Mouse (Mus musculus) heart, adult 2 months (tissue): ENCODE measurements around the gene Dmpk. TPM values are rescaled to one million over a fixed set of nuclear protein-coding genes. Genes with fewer than 3 reads are reported as not detected.

Experiments
- DNase-seq, 2 experiments: peaks; one replicate each; pipeline ENCODE4 v3.0.0; 2021
- H3K27ac ChIP-seq: fragments of 200-600 bp; 2 replicates; pipeline ENCODE4 v1.8.1; 2022
- H3K27me3 ChIP-seq: fragments of 200-500 bp; 2 replicates; pipeline ENCODE4 v1.6.1; 2012; ENCODE audit warnings: mild to moderate bottlenecking, low read length, inconsistent platforms, mixed read lengths; ENCODE audit not compliant: control insufficient read depth, insufficient read depth
- H3K36me3 ChIP-seq: fragments of 200-500 bp; 2 replicates; pipeline ENCODE4 v1.6.1; 2012; ENCODE audit warnings: low read length, inconsistent platforms; ENCODE audit not compliant: control insufficient read depth, insufficient read depth
- H3K4me1 ChIP-seq: fragments of 200-500 bp; 2 replicates; pipeline ENCODE4 v1.6.1; 2011; ENCODE audit warnings: low read length; ENCODE audit not compliant: control insufficient read depth, insufficient read depth
- H3K4me3 ChIP-seq: fragments of 200-600 bp; 2 replicates; pipeline ENCODE4 v1.8.1; 2022
- H3K79me2 ChIP-seq: fragments of 200-500 bp; replicated peaks from 2 replicates; pipeline ENCODE4 v1.6.1; 2012; ENCODE audit warnings: mild to moderate bottlenecking, inconsistent platforms, low read length, moderate library complexity, mixed read lengths; ENCODE audit not compliant: control insufficient read depth, insufficient read depth
- H3K9ac ChIP-seq: fragments of 200-500 bp; 2 replicates; pipeline ENCODE4 v1.6.1; 2012; ENCODE audit warnings: low read depth, mild to moderate bottlenecking, control low read depth, inconsistent platforms, low read length, mixed read lengths
- CTCF ChIP-seq: fragments of 200-600 bp; IDR thresholded peaks from 2 replicates; pipeline ENCODE4 v1.8.1; 2022; ENCODE audit warnings: antibody characterized with exemption, mild to moderate bottlenecking, moderate library complexity
- EP300 ChIP-seq: fragments of 200-500 bp; IDR thresholded peaks from 2 replicates; pipeline ENCODE4 v1.6.1; 2011; ENCODE audit warnings: low read depth, low read length, control low read depth; ENCODE audit not compliant: insufficient read depth
- POLR2A ChIP-seq: fragments of 200-500 bp; IDR thresholded peaks from 2 replicates; pipeline ENCODE4 v1.6.1; 2011; ENCODE audit warnings: mild to moderate bottlenecking, low read depth, low read length, control low read depth; ENCODE audit not compliant: insufficient read depth
- WGBS: fragments of 180-500 bp; shearing (Covaris S2); methylation state at CpG from one replicate; pipeline ENCODE4 v1.1.7; 2018; 5-methylcytosine and 5-hydroxymethylcytosine counted together
- intact Hi-C: fragments of 180-260 bp; cut with DNase I; formaldehyde crosslinking; loops from one replicate; pipeline ENCODE4 v1.15.1; 2025
- polyA plus RNA-seq: library from polyadenylated mRNA; depleted of rRNA; stranded (reverse); fragments of >200 nt; gene quantifications from 2 replicates; pipeline ENCODE4 v1.2.3, GENCODE M21; 2012
- total RNA-seq, 2 experiments: library from RNA; stranded (reverse); gene quantifications; 2 replicates each; pipeline ENCODE4 v1.2.3; 2021

Dmpk gene
- total and polyA plus RNA-seq, 3 experiments = 482 to 1,460 (median 516) TPM

- peaks cover 3% of the 10 kb centered on the region for H3K4me1 ChIP-seq
- H3K4me3 ChIP-seq = no peak overlapping the region
- TF ChIP-seq POLR2A (peak; percentile 44; the same call in 1 of the 2 replicates), EP300 (no peak)
- peak; percentile 73 to 81 for DNase-seq
- intact Hi-C loops = loop anchor here (1.0 kb wide), 1 partner anchor 24 kb away; no protein-coding TSS in a partner anchor
- H3K27ac ChIP-seq = peak overlapping the region; percentile 96; the same call in 1 of the 2 replicates
- H3K36me3 ChIP-seq = no peaks in the 10 kb centered on the region; the same call in 1 of the 2 replicates
- 29% methylated on average over 38 of the region's 38 CpGs for WGBS
- no peaks in the 10 kb centered on the region for H3K27me3 ChIP-seq
- no peaks in the 10 kb centered on the region for H3K79me2 ChIP-seq
- H3K9ac ChIP-seq = peak overlapping the region; percentile 44
Observed at GRCm38 (mm10) chr7:19092381-19093173, 8.9 kb downstream of the Dmpk start.

- H3K4me3 ChIP-seq = peak overlapping the region; percentile 85
- peaks cover 6% of the 10 kb centered on the region for H3K4me1 ChIP-seq
- peak overlapping the region; percentile 18 for H3K9ac ChIP-seq
- WGBS = 2% methylated on average over 11 of the region's 15 CpGs
- no peaks in the 10 kb centered on the region; the same call in 1 of the 2 replicates for H3K36me3 ChIP-seq
- H3K27ac ChIP-seq = peak overlapping the region; percentile 96
- H3K79me2 ChIP-seq = no peaks in the 10 kb centered on the region
- DNase-seq = peak; percentile 89 to 92
- TF ChIP-seq CTCF = peak; percentile 83
- TF ChIP-seq POLR2A = no peak
- TF ChIP-seq EP300 = 0 out of 2 replicates have a peak, but pooled peaks have one; percentile 15
- intact Hi-C loops = loop anchor here (1.0 kb wide), 1 partner anchor 25 kb away; no protein-coding TSS in a partner anchor
- H3K27me3 ChIP-seq = no peaks in the 10 kb centered on the region
Observed at GRCm38 (mm10) chr7:19093174-19093521, 9.5 kb downstream of the Dmpk start.

- H3K79me2 ChIP-seq = no peaks in the 10 kb centered on the region
- peak; percentile 96 to 98 for DNase-seq
- TF ChIP-seq EP300 = peak; percentile 66; the same call in 1 of the 2 replicates
- no peak for TF ChIP-seq CTCF
- TF ChIP-seq POLR2A = peak; percentile 83
- intact Hi-C loops = loop anchor here (1.0 kb wide), 1 partner anchor 25 kb away; no protein-coding TSS in a partner anchor
- WGBS = under 1% methylated on average over 45 of the region's 45 CpGs
- peak overlapping the region; percentile 89 for H3K9ac ChIP-seq
- H3K4me3 ChIP-seq = peak overlapping the region; percentile 85
- peak overlapping the region; percentile 96 for H3K27ac ChIP-seq
- H3K36me3 ChIP-seq = no peaks in the 10 kb centered on the region; the same call in 1 of the 2 replicates
- peaks cover 6% of the 10 kb centered on the region for H3K4me1 ChIP-seq
- H3K27me3 ChIP-seq = no peaks in the 10 kb centered on the region
Observed at GRCm38 (mm10) chr7:19093537-19094385, 10.1 kb downstream of the Dmpk start.

GRCm38 (mm10) chr7:19094471-19094825, 10.8 kb downstream of the Dmpk start, which contains the start of gene Six5:
Gene Six5, plus strand, starts transcription at chr7:19094594.
- peak in 1 of 2 experiments; percentile 73 for DNase-seq
- Histone ChIP-seq H3K27me3 (no peaks in the 10 kb centered on the region), H3K27ac (peak within 1 kb of the TSS; percentile 96), H3K4me1 (peaks cover 6% of the 10 kb centered on the region), H3K36me3 (no peaks in the 10 kb centered on the region; the same call in 1 of the 2 replicates), H3K4me3 (peak within 1 kb of the TSS; percentile 85), H3K9ac (peak within 1 kb of the TSS; percentile 89), H3K79me2 (no peaks in the 10 kb centered on the region)
- WGBS = 2% methylated on average over 28 of the region's 36 CpGs
- no peak for TF ChIP-seq EP300
- intact Hi-C loops = no loop called here

GRCm38 (mm10) chr7:19094826-19095750, 11.4 kb downstream of the Dmpk start:
- Histone ChIP-seq H3K27me3 (no peaks in the 10 kb centered on the region), H3K27ac (peak overlapping the region; percentile 96), H3K4me1 (peaks cover 6% of the 10 kb centered on the region), H3K36me3 (no peaks in the 10 kb centered on the region; the same call in 1 of the 2 replicates), H3K9ac (peak overlapping the region; percentile 89), H3K79me2 (no peaks in the 10 kb centered on the region), H3K4me3 (peak overlapping the region; percentile 85)
- DNase-seq = peak; percentile 71 to 75
- intact Hi-C loops = no loop called here
- WGBS = under 1% methylated on average over 85 of the region's 87 CpGs
- TF ChIP-seq POLR2A (no peak; the same call in 1 of the 2 replicates), EP300 (no peak), CTCF (no peak)
